15 mouse cellular contexts compared by ENCODE assay signal in the genomic region with DNA sequence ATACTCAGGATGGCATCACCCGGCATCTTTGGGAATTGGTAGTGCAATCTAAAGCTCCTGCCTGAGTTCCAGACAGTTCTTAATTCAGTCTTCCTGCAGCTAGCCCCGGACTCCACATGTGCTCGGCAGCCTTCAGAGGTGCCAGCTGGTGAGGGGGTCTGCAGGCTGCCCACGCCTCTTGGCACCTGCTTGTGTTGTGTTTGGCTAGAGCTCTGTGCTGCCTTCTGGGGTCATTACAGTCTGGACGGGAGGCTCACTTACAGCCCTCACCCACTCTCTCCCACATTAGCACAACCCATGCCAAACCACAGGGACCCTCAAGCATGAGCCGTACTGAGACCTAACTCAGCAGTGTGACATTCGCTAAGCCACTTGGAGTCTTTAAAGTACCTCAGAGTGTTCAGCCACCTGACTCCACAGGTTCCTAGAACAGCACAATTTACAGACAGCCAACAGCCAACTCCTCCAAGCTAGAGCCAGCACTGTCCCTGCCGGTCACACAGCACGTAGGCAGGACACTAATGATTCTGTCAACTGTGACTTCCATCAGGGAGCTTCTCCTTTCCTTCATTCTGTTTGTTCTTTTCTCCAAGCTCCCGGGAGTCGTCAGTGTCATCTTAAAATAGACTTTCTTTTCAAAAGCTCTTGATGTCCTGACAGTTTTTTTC.
DNase-seq lines count a peak whose midpoint lies in the region; ATAC-seq and TF ChIP-seq lines count a peak whose summit lies in the region.
"Had no signal": no experiment of that assay in that cellular context is flagged by ENCODE, and none has a peak within 500 bp of the region (broad histone marks: within the 10 kb centered on the region; RNA-seq: fewer than 3 reads in every experiment).

No protein-coding gene starts in this region.

- DNase-seq in forebrain, embryonic 11.5 days (ENCODE audit: low spot score): no peak
- no peak for DNase-seq in lung, postnatal 0 days (ENCODE audit: low spot score)
- no peak for DNase-seq in lung, postnatal 4 days
- peak; percentile 55 for DNase-seq in embryonic facial prominence, embryonic 14.5 days (ENCODE audit: low spot score)
- no peak for DNase-seq in limb, embryonic 10.5 days (ENCODE audit: low spot score)
- no peak for DNase-seq in right cerebral cortex, postnatal 4 days
- DNase-seq: cerebellum, postnatal 36 days; heart, adult 18-20 months; kidney, postnatal 14 days; liver, postnatal 0 days; right cerebral cortex, postnatal 14 days had no signal

- no peak overlapping the region for H3K4me3 ChIP-seq in forebrain, embryonic 13.5 days
- no peak overlapping the region for H3K4me3 ChIP-seq in forebrain, embryonic 11.5 days (ENCODE audit: low read depth, low read length)
- no peak overlapping the region for H3K4me3 ChIP-seq in lung, postnatal 0 days (ENCODE audit: low read depth, low read length)
- no peak overlapping the region for H3K4me3 ChIP-seq in embryonic facial prominence, embryonic 14.5 days (ENCODE audit: low read depth, low read length)
- H3K4me3 ChIP-seq in limb, embryonic 10.5 days: no peak overlapping the region
- H3K4me3 ChIP-seq: intestine, embryonic 15.5 days; limb, embryonic 12.5 days had no signal

- peaks cover 10% of the 10 kb centered on the region; the same call in 1 of the 2 replicates for H3K9me3 ChIP-seq in forebrain, embryonic 13.5 days (replicated peaks)
- H3K9me3 ChIP-seq in forebrain, embryonic 11.5 days (ENCODE audit: control insufficient read depth, low read length): no peaks in the 10 kb centered on the region; the same call in 1 of the 2 replicates
- no peaks in the 10 kb centered on the region for H3K9me3 ChIP-seq in lung, postnatal 0 days (ENCODE audit: low read length)
- H3K9me3 ChIP-seq in embryonic facial prominence, embryonic 14.5 days (ENCODE audit: control insufficient read depth, low read length): peaks cover 6% of the 10 kb centered on the region; the same call in 1 of the 2 replicates
- H3K9me3 ChIP-seq in limb, embryonic 10.5 days (replicated peaks): no peaks in the 10 kb centered on the region
- H3K9me3 ChIP-seq: intestine, embryonic 15.5 days; limb, embryonic 12.5 days had no signal

- peaks cover 6% of the 10 kb centered on the region; the same call in 1 of the 2 replicates for H3K36me3 ChIP-seq in forebrain, embryonic 13.5 days (ENCODE audit: poor library complexity, severe bottlenecking)
- H3K36me3 ChIP-seq in forebrain, embryonic 11.5 days (ENCODE audit: control insufficient read depth, insufficient read depth, low read length): no peaks in the 10 kb centered on the region
- H3K36me3 ChIP-seq in lung, postnatal 0 days (ENCODE audit: insufficient read depth, low read length): no peaks in the 10 kb centered on the region
- H3K36me3 ChIP-seq in embryonic facial prominence, embryonic 14.5 days (ENCODE audit: control insufficient read depth, insufficient read depth, low read length): no peaks in the 10 kb centered on the region
- H3K36me3 ChIP-seq in limb, embryonic 10.5 days: no peaks in the 10 kb centered on the region
- H3K36me3 ChIP-seq: intestine, embryonic 15.5 days had no signal

- H3K9ac ChIP-seq in forebrain, embryonic 13.5 days: no peak overlapping the region
- H3K9ac ChIP-seq in forebrain, embryonic 11.5 days (ENCODE audit: low read length): no peak overlapping the region
- no peak overlapping the region for H3K9ac ChIP-seq in lung, postnatal 0 days (replicated peaks; ENCODE audit: low read depth)
- no peak overlapping the region for H3K9ac ChIP-seq in embryonic facial prominence, embryonic 14.5 days (ENCODE audit: low read depth, low read length)
- H3K9ac ChIP-seq: intestine, embryonic 15.5 days; limb, embryonic 12.5 days; liver, postnatal 0 days had no signal

- TF ChIP-seq CTCF in lung, postnatal 0 days (IDR thresholded peaks at IDR 0.05): peak; percentile 17; the same call in 1 of the 2 replicates

- no peak for TF ChIP-seq EP300 in lung, postnatal 0 days (IDR thresholded peaks at IDR 0.05)

- no peaks in the 10 kb centered on the region for H3K27me3 ChIP-seq in forebrain, embryonic 13.5 days
- H3K27me3 ChIP-seq in forebrain, embryonic 11.5 days (ENCODE audit: control insufficient read depth, insufficient read depth, low read length): no peaks in the 10 kb centered on the region
- H3K27me3 ChIP-seq in lung, postnatal 0 days (replicated peaks; ENCODE audit: insufficient read depth, low read length): no peaks in the 10 kb centered on the region
- no peaks in the 10 kb centered on the region for H3K27me3 ChIP-seq in embryonic facial prominence, embryonic 14.5 days (replicated peaks; ENCODE audit: control insufficient read depth, insufficient read depth, low read length)
- no peaks in the 10 kb centered on the region for H3K27me3 ChIP-seq in limb, embryonic 10.5 days (ENCODE audit: low read depth, poor library complexity, severe bottlenecking)
- H3K27me3 ChIP-seq: intestine, embryonic 15.5 days; limb, embryonic 12.5 days had no signal

- 77% methylated on average over 11 of the region's 11 CpGs for WGBS in forebrain, embryonic 13.5 days
- 85% methylated on average over 11 of the region's 11 CpGs for WGBS in forebrain, embryonic 11.5 days
- WGBS in lung, postnatal 0 days: 60% methylated on average over 11 of the region's 11 CpGs
- 64% methylated on average over 11 of the region's 11 CpGs for WGBS in embryonic facial prominence, embryonic 14.5 days
- WGBS in limb, embryonic 10.5 days: 90% methylated on average over 11 of the region's 11 CpGs

- H3K4me1 ChIP-seq in forebrain, embryonic 13.5 days: 0 out of 2 replicates have a peak, but pooled peaks cover 3% of the 10 kb centered on the region
- no peaks in the 10 kb centered on the region for H3K4me1 ChIP-seq in forebrain, embryonic 11.5 days (replicated peaks; ENCODE audit: control insufficient read depth, insufficient read depth, low read length)
- no peaks in the 10 kb centered on the region for H3K4me1 ChIP-seq in lung, postnatal 0 days (ENCODE audit: insufficient read depth, low read depth, low read length)
- H3K4me1 ChIP-seq in embryonic facial prominence, embryonic 14.5 days (ENCODE audit: control insufficient read depth, insufficient read depth, low read length): peaks cover 24% of the 10 kb centered on the region
- peaks cover 12% of the 10 kb centered on the region for H3K4me1 ChIP-seq in limb, embryonic 10.5 days

- 0 out of 2 replicates have a peak, but pooled peaks have one; percentile 24 for ATAC-seq in forebrain, embryonic 13.5 days
- ATAC-seq in forebrain, embryonic 11.5 days (replicated peaks; ENCODE audit: low FRiP score): no peak
- peak; percentile 46 for ATAC-seq in lung, postnatal 0 days
- ATAC-seq in embryonic facial prominence, embryonic 14.5 days (ENCODE audit: low read depth): peak; percentile 56; the same call in 1 of the 2 replicates
- ATAC-seq: activated CD4-positive, CD25-positive, alpha-beta regulatory T cell, adult 4 months; intestine, embryonic 15.5 days; liver, postnatal 0 days had no signal

- H3K27ac ChIP-seq in forebrain, embryonic 13.5 days: no peak overlapping the region
- H3K27ac ChIP-seq in forebrain, embryonic 11.5 days (ENCODE audit: low read depth, low read length): no peak overlapping the region
- H3K27ac ChIP-seq in lung, postnatal 0 days (ENCODE audit: low read length): no peak overlapping the region
- H3K27ac ChIP-seq in embryonic facial prominence, embryonic 14.5 days (replicated peaks; ENCODE audit: low read depth, low read length): no peak overlapping the region
- H3K27ac ChIP-seq in limb, embryonic 10.5 days: peak overlapping the region; percentile 21; the same call in 1 of the 2 replicates
- H3K27ac ChIP-seq: intestine, embryonic 15.5 days; limb, embryonic 12.5 days had no signal

- no peak overlapping the region for H3K4me2 ChIP-seq in forebrain, embryonic 13.5 days
- H3K4me2 ChIP-seq in forebrain, embryonic 11.5 days (ENCODE audit: low read depth, low read length, severe bottlenecking): no peak overlapping the region
- H3K4me2 ChIP-seq in lung, postnatal 0 days (replicated peaks; ENCODE audit: low read depth, low read length): no peak overlapping the region
- H3K4me2 ChIP-seq in embryonic facial prominence, embryonic 14.5 days (ENCODE audit: low read depth, low read length): no peak overlapping the region
- H3K4me2 ChIP-seq: intestine, embryonic 15.5 days; limb, embryonic 12.5 days had no signal
